ENCODE assay signal across 24 mouse cellular contexts in the genomic region with DNA sequence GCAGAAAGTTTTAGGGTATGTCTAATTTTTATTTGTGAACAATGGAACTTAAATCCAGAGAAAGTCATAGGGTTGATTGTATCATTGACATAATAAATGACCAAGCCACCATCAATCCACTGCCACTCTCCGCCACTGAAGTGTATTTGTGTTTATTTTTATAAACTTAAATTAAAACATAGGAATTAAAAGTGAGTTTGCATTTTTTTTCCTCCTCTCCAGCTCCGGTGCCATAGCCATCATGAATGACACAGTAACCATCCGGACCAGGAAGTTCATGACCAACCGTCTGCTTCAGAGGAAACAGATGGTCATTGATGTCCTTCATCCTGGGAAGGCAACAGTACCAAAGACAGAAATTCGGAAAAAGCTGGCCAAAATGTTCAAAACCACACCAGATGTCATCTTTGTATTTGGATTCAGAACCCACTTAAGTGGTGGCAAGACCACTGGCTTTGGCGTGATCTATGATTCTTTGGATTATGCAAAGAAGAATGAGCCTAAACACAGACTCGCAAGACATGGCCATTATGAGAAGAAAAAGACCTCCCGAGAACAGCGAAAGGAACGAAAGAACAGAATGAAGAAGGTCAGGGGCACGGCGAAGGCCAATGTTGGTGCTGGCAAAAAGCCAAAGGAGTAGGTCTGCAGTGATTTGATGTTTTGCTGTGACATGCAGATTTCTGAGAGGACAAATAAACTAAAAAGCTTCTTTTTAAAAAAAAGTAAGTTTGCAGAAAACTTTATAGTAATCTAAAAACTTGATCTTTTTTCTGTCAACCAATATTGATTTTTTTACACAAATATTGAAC. TPM values are rescaled to one million over a fixed set of nuclear protein-coding genes. Genes with fewer than 3 reads are reported as not detected.
DNase-seq lines count a peak whose midpoint lies in the region; ATAC-seq lines count a peak whose summit lies in the region.
"Had no signal": no experiment of that assay in that cellular context is flagged by ENCODE, and none has a peak within 500 bp of the region (broad histone marks: within the 10 kb centered on the region; RNA-seq: fewer than 3 reads in every experiment).

No protein-coding gene starts in this region.

- no peak overlapping the region for H3K27ac ChIP-seq in kidney, embryonic 15.5 days
- no peak overlapping the region for H3K27ac ChIP-seq in hindbrain, embryonic 16.5 days (ENCODE audit: low read depth, low read length)
- H3K27ac ChIP-seq: embryonic facial prominence, embryonic 13.5 days; forebrain, embryonic 15.5 days; hindbrain, embryonic 13.5 days; limb, embryonic 12.5 days; liver, embryonic 13.5 days; lung, embryonic 15.5 days; macrophage; midbrain, embryonic 12.5 days; neural tube, embryonic 12.5 days had no signal

- no peak overlapping the region for H3K4me2 ChIP-seq in kidney, embryonic 15.5 days
- no peak overlapping the region for H3K4me2 ChIP-seq in hindbrain, embryonic 16.5 days (ENCODE audit: low read length)
- H3K4me2 ChIP-seq: embryonic facial prominence, embryonic 13.5 days; forebrain, embryonic 15.5 days; heart, embryonic 12.5 days; hindbrain, embryonic 13.5 days; limb, embryonic 12.5 days; liver, embryonic 13.5 days; lung, embryonic 15.5 days; midbrain, embryonic 12.5 days; neural tube, embryonic 12.5 days had no signal

- H3K4me1 ChIP-seq in kidney, embryonic 15.5 days = no peaks in the 10 kb centered on the region
- H3K4me1 ChIP-seq in hindbrain, embryonic 16.5 days (ENCODE audit: control insufficient read depth, insufficient read depth, low read depth, low read length) = no peaks in the 10 kb centered on the region
- H3K4me1 ChIP-seq: embryonic facial prominence, embryonic 13.5 days; forebrain, embryonic 15.5 days; heart, embryonic 12.5 days; hindbrain, embryonic 13.5 days; limb, embryonic 12.5 days; liver, embryonic 13.5 days; lung, embryonic 15.5 days; midbrain, embryonic 12.5 days; neural tube, embryonic 12.5 days had no signal

- no peaks in the 10 kb centered on the region for H3K9me3 ChIP-seq in kidney, embryonic 15.5 days (replicated peaks)
- H3K9me3 ChIP-seq in hindbrain, embryonic 16.5 days (ENCODE audit: control insufficient read depth, low read length) = no peaks in the 10 kb centered on the region
- H3K9me3 ChIP-seq: embryonic facial prominence, embryonic 13.5 days; forebrain, embryonic 15.5 days; heart, embryonic 12.5 days; hindbrain, embryonic 13.5 days; limb, embryonic 12.5 days; liver, embryonic 13.5 days; lung, embryonic 15.5 days; midbrain, embryonic 12.5 days; neural tube, embryonic 12.5 days had no signal

- H3K4me3 ChIP-seq in kidney, embryonic 15.5 days (replicated peaks) = no peak overlapping the region
- H3K4me3 ChIP-seq in hindbrain, embryonic 16.5 days (ENCODE audit: low read length) = no peak overlapping the region
- H3K4me3 ChIP-seq: embryonic facial prominence, embryonic 13.5 days; forebrain, embryonic 15.5 days; heart, embryonic 12.5 days; hindbrain, embryonic 13.5 days; limb, embryonic 12.5 days; liver, embryonic 13.5 days; lung, embryonic 15.5 days; midbrain, embryonic 12.5 days; neural tube, embryonic 12.5 days had no signal

- no peaks in the 10 kb centered on the region for H3K27me3 ChIP-seq in kidney, embryonic 15.5 days
- H3K27me3 ChIP-seq in hindbrain, embryonic 16.5 days (replicated peaks; ENCODE audit: control insufficient read depth, insufficient read depth, low read length) = no peaks in the 10 kb centered on the region
- H3K27me3 ChIP-seq: embryonic facial prominence, embryonic 13.5 days; forebrain, embryonic 15.5 days; heart, embryonic 12.5 days; hindbrain, embryonic 13.5 days; limb, embryonic 12.5 days; liver, embryonic 13.5 days; lung, embryonic 15.5 days; midbrain, embryonic 12.5 days; neural tube, embryonic 12.5 days had no signal

- no peak overlapping the region for H3K9ac ChIP-seq in kidney, embryonic 15.5 days
- H3K9ac ChIP-seq in hindbrain, embryonic 16.5 days (ENCODE audit: low read depth, low read length) = no peak overlapping the region
- H3K9ac ChIP-seq: embryonic facial prominence, embryonic 13.5 days; forebrain, embryonic 15.5 days; heart, embryonic 12.5 days; hindbrain, embryonic 13.5 days; limb, embryonic 12.5 days; liver, embryonic 13.5 days; lung, embryonic 15.5 days; midbrain, embryonic 12.5 days; neural tube, embryonic 12.5 days had no signal

- DNase-seq in kidney, adult 18-20 months = peak; percentile 5
- peak; percentile 91 for DNase-seq in 416B (ENCODE audit: low read depth)
- DNase-seq in adrenal gland, adult 8-10 months = peak; percentile 58
- DNase-seq in cerebellum, adult 8-10 months = peak; percentile 10
- DNase-seq in gastrocnemius, postnatal 25 days = no peak
- no peak for DNase-seq in frontal cortex, postnatal 36 days (ENCODE audit: low spot score in 2 of 2)
- DNase-seq: heart, postnatal 14 days; layer of hippocampus, adult 9-11 months; liver, embryonic 13.5 days; right cerebral cortex, postnatal 25 days; thymus, adult 18-20 months; thymus, postnatal 4 days had no signal

- ATAC-seq in kidney, embryonic 15.5 days (replicated peaks; ENCODE audit: low FRiP score) = no peak
- ATAC-seq in hindbrain, embryonic 16.5 days = no peak
- ATAC-seq: forebrain, embryonic 15.5 days had no signal

- no peaks in the 10 kb centered on the region for H3K36me3 ChIP-seq in kidney, embryonic 15.5 days
- H3K36me3 ChIP-seq in hindbrain, embryonic 16.5 days (ENCODE audit: control insufficient read depth, insufficient read depth, low read length) = no peaks in the 10 kb centered on the region
- H3K36me3 ChIP-seq: embryonic facial prominence, embryonic 13.5 days; forebrain, embryonic 15.5 days; heart, embryonic 12.5 days; hindbrain, embryonic 13.5 days; limb, embryonic 12.5 days; liver, embryonic 13.5 days; lung, embryonic 15.5 days; midbrain, embryonic 12.5 days; neural tube, embryonic 12.5 days had no signal

- 72% methylated on average over 12 of the region's 12 CpGs for WGBS in kidney, embryonic 15.5 days
- 61% methylated on average over 12 of the region's 12 CpGs for WGBS in hindbrain, embryonic 16.5 days

RNA-seq across cellular contexts. Expression of a gene that starts 19.1 kb away (rescaled TPM):
- polyA plus RNA-seq in kidney, embryonic 15.5 days (2015; fragmentation: Nextera tagmentation; extraction: Ambion mirVana) = 0.06 and 0.13 TPM in 2 replicates
- under 1 TPM; 0.52 to 0.97 (median 0.67) TPM for total RNA-seq in adrenal gland, adult 8-10 months (2022)
- total RNA-seq in gastrocnemius, postnatal 25 days (2021) = under 1 TPM in 1 of 2 experiments, not detected in 1; 0.23 TPM
- 0.06 and 0.11 TPM in 2 replicates for polyA plus RNA-seq in hindbrain, embryonic 16.5 days (2015; fragmentation: Nextera tagmentation; extraction: Ambion mirVana)
- polyA plus RNA-seq: heart, embryonic 12.5 days; stomach, embryonic 14.5 days had no signal

RNA-seq across cellular contexts. Expression of a gene that starts 46.5 kb away (rescaled TPM):
- 32.8 and 33.9 TPM in 2 replicates for polyA plus RNA-seq in kidney, embryonic 15.5 days (2015; fragmentation: Nextera tagmentation; extraction: Ambion mirVana)
- total RNA-seq in adrenal gland, adult 8-10 months (2022) = 10 to 100 TPM; 41.5 to 69.2 (median 50.8) TPM
- 10 to 100 TPM; 18.4 to 19.2 TPM for total RNA-seq in gastrocnemius, postnatal 25 days (2021)
- polyA plus RNA-seq in hindbrain, embryonic 16.5 days (2015; fragmentation: Nextera tagmentation; extraction: Ambion mirVana) = 49.4 and 54.9 TPM in 2 replicates

RNA-seq across cellular contexts. Expression of a gene that starts 46.6 kb away (rescaled TPM):
- 19.9 and 21.3 TPM in 2 replicates for polyA plus RNA-seq in kidney, embryonic 15.5 days (2015; fragmentation: Nextera tagmentation; extraction: Ambion mirVana)
- total RNA-seq in adrenal gland, adult 8-10 months (2022) = 10 to 100 TPM; 37.1 to 41.3 (median 37.6) TPM
- total RNA-seq in gastrocnemius, postnatal 25 days (2021) = 1 to 10 TPM; 4.8 to 5.9 TPM
- polyA plus RNA-seq in hindbrain, embryonic 16.5 days (2015; fragmentation: Nextera tagmentation; extraction: Ambion mirVana) = 38.3 and 39.6 TPM in 2 replicates

Comparison
In these comparisons a context has a peak if more than half of its experiments do, and no peak if none do; other contexts are left out.
1. DNase-seq: peak in kidney, adult 18-20 months (single experiment), 416B (single experiment), adrenal gland, adult 8-10 months (single experiment) and cerebellum, adult 8-10 months (single experiment); none in gastrocnemius, postnatal 25 days (single experiment) and frontal cortex, postnatal 36 days (0 of 2).
2. RNA of a gene that starts 46.6 kb away (total RNA-seq): 37.1 to 41.3 TPM in adrenal gland, adult 8-10 months; 4.8 to 5.9 TPM in gastrocnemius, postnatal 25 days; every median in the first group is over 4 times any median in the second.